Mouse (Mus musculus) MEL (cell line): ENCODE measurements at regions not wholly inside any gene's neighbourhood (a gene's known extent, or its start where the extent isn't known, plus 50 kb on each side); places are given as distances from the start of the nearest gene placed in this dataset.

Source experiments
- CHD1 ChIP-seq: IDR thresholded peaks from 2 replicates; pipeline ENCODE4 v1.6.1; 2012; ENCODE audit warnings: low read depth, mild to moderate bottlenecking, inconsistent platforms, low read length, improper control_type of control experiment
- CTCF ChIP-seq, 3 experiments: IDR thresholded peaks in 2 of 3; conservative IDR thresholded peaks in 1 of 3; 2 replicates each; pipeline ENCODE4 v1.5.1; 2011 to 2012; ENCODE audit warnings: low read length in 3 of 3, low read depth in 2 of 3, mild to moderate bottlenecking in 2 of 3, improper control_type of control experiment in 1 of 3, inconsistent platforms in 1 of 3, mixed read lengths in 1 of 3, moderate library complexity in 1 of 3; ENCODE audit not compliant: control insufficient read depth in 1 of 3, insufficient read depth in 1 of 3, poor library complexity in 1 of 3, severe bottlenecking in 1 of 3
- E2F4 ChIP-seq: IDR thresholded peaks from 2 replicates; pipeline ENCODE4 v1.6.1; 2011; ENCODE audit warnings: low read depth, low read length, improper control_type of control experiment, borderline replicate concordance
- EP300 ChIP-seq, 2 experiments: IDR thresholded peaks; 2 replicates each; pipeline ENCODE4 v1.6.1; 2011; ENCODE audit warnings: improper control_type of control experiment in 2 of 2, low read length in 2 of 2, low read depth in 1 of 2, mild to moderate bottlenecking in 1 of 2
- GABPA ChIP-seq: IDR thresholded peaks from 2 replicates; pipeline ENCODE4 v1.6.1; 2012; ENCODE audit warnings: low read depth, mild to moderate bottlenecking, inconsistent platforms, low read length, improper control_type of control experiment, moderate library complexity
- MAZ ChIP-seq: IDR thresholded peaks from 2 replicates; pipeline ENCODE4 v1.6.1; 2012; ENCODE audit warnings: low read depth, mild to moderate bottlenecking, inconsistent platforms, low read length, improper control_type of control experiment
- MEF2A ChIP-seq: IDR thresholded peaks from 2 replicates; pipeline ENCODE4 v1.6.1; 2014; ENCODE audit warnings: low read depth, mild to moderate bottlenecking, inconsistent platforms, low read length, improper control_type of control experiment; ENCODE audit not compliant: poor library complexity, insufficient replicate concordance, severe bottlenecking; ENCODE audit errors: extremely low read depth
- POLR2A ChIP-seq, 2 experiments: IDR thresholded peaks; 2 replicates each; pipeline ENCODE4 v1.6.1; 2011 to 2012; ENCODE audit warnings: low read length in 2 of 2, mild to moderate bottlenecking in 2 of 2, control low read depth in 1 of 2, improper control_type of control experiment in 1 of 2, low read depth in 1 of 2, moderate library complexity in 1 of 2; ENCODE audit not compliant: control insufficient read depth in 1 of 2, insufficient read depth in 1 of 2, poor library complexity in 1 of 2
- TCF12 ChIP-seq: IDR thresholded peaks from 2 replicates; pipeline ENCODE4 v1.6.1; 2014; ENCODE audit warnings: low read depth, mild to moderate bottlenecking, inconsistent platforms, low read length, improper control_type of control experiment, moderate library complexity

DNA sequence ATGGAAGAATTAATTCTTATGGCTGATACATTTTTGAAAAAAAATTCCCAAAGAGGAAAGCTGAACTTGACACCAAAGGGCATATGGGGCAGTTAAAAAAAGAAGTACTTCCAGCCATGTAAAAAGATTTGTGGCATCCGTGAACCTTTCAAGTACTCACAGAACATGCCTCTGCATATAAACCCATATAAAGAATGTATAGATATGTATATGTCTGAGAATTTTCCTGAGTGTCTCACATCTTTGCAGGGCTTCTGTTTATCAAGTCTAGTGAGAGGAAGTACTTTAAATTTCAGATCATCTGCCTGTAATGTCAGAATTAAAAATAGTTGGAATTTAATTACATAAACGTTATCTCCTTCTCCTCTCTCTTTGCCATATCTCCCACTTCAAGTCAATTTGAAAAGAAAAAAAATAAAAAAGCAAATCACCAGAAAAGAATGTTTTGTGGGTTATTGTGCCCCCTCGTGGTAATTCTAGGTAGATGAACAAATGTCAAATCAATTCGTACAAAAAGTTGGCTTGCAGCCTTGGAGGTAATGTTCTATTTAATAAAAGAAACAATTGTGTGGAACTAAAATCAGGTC lies 400.4 kb downstream of the Trib2 start:
- TF ChIP-seq E2F4 (no peak), EP300 (IDR thresholded peaks at IDR 0.05; ENCODE audit: low read depth in 1 of 2, low read length in 2 of 2) (no peak), TCF12 (no peak), CTCF (IDR thresholded peaks at IDR 0.05 in 2 of 3, conservative IDR thresholded peaks at IDR 0.05 in 1 of 3; ENCODE audit: control insufficient read depth in 1 of 3, insufficient read depth in 1 of 3, low read depth in 2 of 3, low read length in 3 of 3, poor library complexity in 1 of 3, severe bottlenecking in 1 of 3) (peak in 2 of 3 experiments; percentile 21 to 55; a peak in 4 of 6 replicates), CHD1 (no peak), POLR2A (IDR thresholded peaks at IDR 0.05; ENCODE audit: control insufficient read depth in 1 of 2, insufficient read depth in 1 of 2, low read depth in 1 of 2, low read length in 2 of 2, poor library complexity in 1 of 2) (no peak), GABPA (no peak), MAZ (no peak), MEF2A (no peak)
